Mouse (Mus musculus) cerebellum, adult 9-11 months (tissue): ENCODE measurements at regions not wholly inside any gene's neighbourhood (a gene's known extent, or its start where the extent isn't known, plus 50 kb on each side); places are given as distances from the start of the nearest gene placed in this dataset.
"Not testable (repeated sequence)": the region's sequence is repeated elsewhere in the genome, so short reads cannot be mapped to it uniquely, and the experiment has no call there.

Experiments used
- DNase-seq: peaks from one replicate; pipeline ENCODE4 v3.0.0; 2022

GRCm38 (mm10) chr12:5759485-5759884, 384.0 kb upstream of the Klhl29 start:
- no peak for DNase-seq

- DNase-seq = no peak
Observed at GRCm38 (mm10) chr12:5757766-5758165, 382.3 kb upstream of the Klhl29 start.

GRCm38 (mm10) chr12:5757361-5757760, 381.9 kb upstream of the Klhl29 start:
- DNase-seq = no peak

- no peak for DNase-seq
Observed at GRCm38 (mm10) chr12:5753831-5754230, 378.3 kb upstream of the Klhl29 start.

GRCm38 (mm10) chr12:5744086-5744709, 368.7 kb upstream of the Klhl29 start:
- no peak for DNase-seq

GRCm38 (mm10) chr12:5736066-5736465, 360.6 kb upstream of the Klhl29 start:
- DNase-seq = no peak

- DNase-seq = no peak
Observed at GRCm38 (mm10) chr12:5734902-5735301, 359.4 kb upstream of the Klhl29 start.

- DNase-seq = no peak
Observed at GRCm38 (mm10) chr12:5723113-5723512, 347.6 kb upstream of the Klhl29 start.

- not testable (repeated sequence) for DNase-seq
Observed at GRCm38 (mm10) chr12:5717527-5717926, 342.0 kb upstream of the Klhl29 start.

- DNase-seq = no peak
Observed at GRCm38 (mm10) chr12:5698778-5699454, 323.4 kb upstream of the Klhl29 start.

- no peak for DNase-seq
Observed at GRCm38 (mm10) chr12:5682182-5682581, 306.7 kb upstream of the Klhl29 start.

- peak; percentile 1 for DNase-seq
Observed at GRCm38 (mm10) chr12:5678126-5678525, 302.6 kb upstream of the Klhl29 start.

- no peak for DNase-seq
Observed at GRCm38 (mm10) chr12:5668486-5668885, 293.0 kb upstream of the Klhl29 start.

- DNase-seq = no peak
Observed at GRCm38 (mm10) chr12:5637571-5638275, 262.2 kb upstream of the Klhl29 start.

- DNase-seq = no peak
Observed at GRCm38 (mm10) chr12:5633971-5634370, 258.5 kb upstream of the Klhl29 start.

- no peak for DNase-seq
Observed at GRCm38 (mm10) chr12:5601084-5601654, 225.7 kb upstream of the Klhl29 start.

- DNase-seq = no peak
Observed at GRCm38 (mm10) chr12:5599426-5599825, 223.9 kb upstream of the Klhl29 start.

- DNase-seq = no peak
Observed at GRCm38 (mm10) chr12:5598961-5599360, 223.5 kb upstream of the Klhl29 start.

- DNase-seq = no peak
Observed at GRCm38 (mm10) chr12:5572831-5573230, 197.3 kb upstream of the Klhl29 start.

- no peak for DNase-seq
Observed at GRCm38 (mm10) chr12:5568941-5569340, 193.5 kb upstream of the Klhl29 start.

GRCm38 (mm10) chr12:5566231-5566630, 190.7 kb upstream of the Klhl29 start:
- DNase-seq = no peak

GRCm38 (mm10) chr12:5552607-5553006, 177.1 kb upstream of the Klhl29 start:
- no peak for DNase-seq

- no peak for DNase-seq
Observed at GRCm38 (mm10) chr12:5551901-5552300, 176.4 kb upstream of the Klhl29 start.

- DNase-seq = no peak
Observed at GRCm38 (mm10) chr12:5549796-5550195, 174.3 kb upstream of the Klhl29 start.
